Mouse (Mus musculus): ENCODE data around the gene Myo1e. TPM values are rescaled to one million over a fixed set of nuclear protein-coding genes. Genes with fewer than 3 reads are reported as not detected.
"Not testable (repeated sequence)": the region's sequence is repeated elsewhere in the genome, so short reads cannot be mapped to it uniquely, and the experiment has no call there.

The Myo1e gene
- polyA plus RNA-seq, 1 experiment from 2014 or later, result 11.2 TPM

GRCm38 (mm10) chr9:70255005-70255404, 47.9 kb downstream of the Myo1e start:
- ATAC-seq (ENCODE audit: insufficient number of reproducible peaks, insufficient read depth, low FRiP score, low read depth), result no peak
- Histone ChIP-seq H3K27me3 (ENCODE audit: control insufficient read depth, insufficient read depth, low read length) (no peaks in the 10 kb centered on the region), H3K27ac (replicated peaks in 1 of 2; ENCODE audit: control insufficient read depth in 1 of 2, insufficient read depth in 1 of 2, low read depth in 2 of 2, low read length in 2 of 2) (no peak overlapping the region), H3K36me3 (ENCODE audit: control insufficient read depth, insufficient read depth, low read length) (no peaks in the 10 kb centered on the region), H3K4me3 (ENCODE audit: control insufficient read depth in 1 of 2, insufficient read depth in 1 of 2, low read depth in 1 of 2, low read length in 2 of 2) (no peak overlapping the region), H3K4me2 (ENCODE audit: low read length) (no peak overlapping the region), H3K9me3 (ENCODE audit: control insufficient read depth, low read length) (no peaks in the 10 kb centered on the region), H3K9ac (ENCODE audit: low read length) (no peak overlapping the region), H3K4me1 (ENCODE audit: control insufficient read depth in 2 of 2, insufficient read depth in 2 of 2, low read length in 2 of 2) (peaks cover 19 to 26% of the 10 kb centered on the region in 2 experiments)
- 78% methylated on average over 4 of the region's 4 CpGs for WGBS

GRCm38 (mm10) chr9:70256027-70256426, 48.9 kb downstream of the Myo1e start:
- not testable (repeated sequence) for H3K27ac ChIP-seq (replicated peaks in 1 of 2; ENCODE audit: control insufficient read depth in 1 of 2, insufficient read depth in 1 of 2, low read depth in 2 of 2, low read length in 2 of 2); ATAC-seq (ENCODE audit: insufficient number of reproducible peaks, insufficient read depth, low FRiP score, low read depth); H3K27me3 ChIP-seq (ENCODE audit: control insufficient read depth, insufficient read depth, low read length); H3K9me3 ChIP-seq (ENCODE audit: control insufficient read depth, low read length); H3K36me3 ChIP-seq (ENCODE audit: control insufficient read depth, insufficient read depth, low read length); H3K4me2 ChIP-seq (ENCODE audit: low read length); H3K9ac ChIP-seq (ENCODE audit: low read length); H3K4me3 ChIP-seq (ENCODE audit: control insufficient read depth in 1 of 2, insufficient read depth in 1 of 2, low read depth in 1 of 2, low read length in 2 of 2)
- peaks cover 21 to 30% of the 10 kb centered on the region in 2 experiments for H3K4me1 ChIP-seq (ENCODE audit: control insufficient read depth in 2 of 2, insufficient read depth in 2 of 2, low read length in 2 of 2)
- WGBS, result 82% methylated on average over 6 of the region's 7 CpGs

- ATAC-seq (ENCODE audit: insufficient number of reproducible peaks, insufficient read depth, low FRiP score, low read depth), result no peak
- peaks cover 27 to 38% of the 10 kb centered on the region in 2 experiments for H3K4me1 ChIP-seq (ENCODE audit: control insufficient read depth in 2 of 2, insufficient read depth in 2 of 2, low read length in 2 of 2)
- 51% methylated on average over 13 of the region's 13 CpGs for WGBS
- H3K36me3 ChIP-seq (ENCODE audit: control insufficient read depth, insufficient read depth, low read length), result no peaks in the 10 kb centered on the region
- no peak overlapping the region for H3K4me2 ChIP-seq (ENCODE audit: low read length)
- no peaks in the 10 kb centered on the region for H3K9me3 ChIP-seq (ENCODE audit: control insufficient read depth, low read length)
- no peaks in the 10 kb centered on the region for H3K27me3 ChIP-seq (ENCODE audit: control insufficient read depth, insufficient read depth, low read length)
- H3K9ac ChIP-seq (ENCODE audit: low read length), result no peak overlapping the region
- no peak overlapping the region for H3K27ac ChIP-seq (replicated peaks in 1 of 2; ENCODE audit: control insufficient read depth in 1 of 2, insufficient read depth in 1 of 2, low read depth in 2 of 2, low read length in 2 of 2)
- no peak overlapping the region for H3K4me3 ChIP-seq (ENCODE audit: control insufficient read depth in 1 of 2, insufficient read depth in 1 of 2, low read depth in 1 of 2, low read length in 2 of 2)
Measured at GRCm38 (mm10) chr9:70257289-70258101, 50.3 kb downstream of the Myo1e start.

GRCm38 (mm10) chr9:70260324-70260841, 53.2 kb downstream of the Myo1e start:
- 0 out of 4 replicates have a peak overlapping the region, but pooled peaks of 1 of the 2 experiments have one; percentile 28 for H3K27ac ChIP-seq (replicated peaks in 1 of 2; ENCODE audit: control insufficient read depth in 1 of 2, insufficient read depth in 1 of 2, low read depth in 2 of 2, low read length in 2 of 2)
- H3K9ac ChIP-seq (ENCODE audit: low read length), result no peak overlapping the region
- H3K27me3 ChIP-seq (ENCODE audit: control insufficient read depth, insufficient read depth, low read length), result no peaks in the 10 kb centered on the region
- H3K4me2 ChIP-seq (ENCODE audit: low read length), result no peak overlapping the region
- WGBS, result 73% methylated on average over 9 of the region's 9 CpGs
- no peaks in the 10 kb centered on the region for H3K9me3 ChIP-seq (ENCODE audit: control insufficient read depth, low read length)
- no peak overlapping the region for H3K4me3 ChIP-seq (ENCODE audit: control insufficient read depth in 1 of 2, insufficient read depth in 1 of 2, low read depth in 1 of 2, low read length in 2 of 2)
- no peaks in the 10 kb centered on the region for H3K36me3 ChIP-seq (ENCODE audit: control insufficient read depth, insufficient read depth, low read length)
- peaks cover 35 to 49% of the 10 kb centered on the region in 2 experiments for H3K4me1 ChIP-seq (ENCODE audit: control insufficient read depth in 2 of 2, insufficient read depth in 2 of 2, low read length in 2 of 2)
- no peak for ATAC-seq (ENCODE audit: insufficient number of reproducible peaks, insufficient read depth, low FRiP score, low read depth)

GRCm38 (mm10) chr9:70261646-70262045, 54.5 kb downstream of the Myo1e start:
- H3K4me1 ChIP-seq (ENCODE audit: control insufficient read depth in 2 of 2, insufficient read depth in 2 of 2, low read length in 2 of 2), result peaks cover 35 to 49% of the 10 kb centered on the region in 2 experiments
- no peak overlapping the region for H3K27ac ChIP-seq (replicated peaks in 1 of 2; ENCODE audit: control insufficient read depth in 1 of 2, insufficient read depth in 1 of 2, low read depth in 2 of 2, low read length in 2 of 2)
- H3K4me3 ChIP-seq (ENCODE audit: control insufficient read depth in 1 of 2, insufficient read depth in 1 of 2, low read depth in 1 of 2, low read length in 2 of 2), result no peak overlapping the region
- no peak overlapping the region for H3K4me2 ChIP-seq (ENCODE audit: low read length)
- H3K9me3 ChIP-seq (ENCODE audit: control insufficient read depth, low read length), result no peaks in the 10 kb centered on the region
- no peak overlapping the region for H3K9ac ChIP-seq (ENCODE audit: low read length)
- ATAC-seq (ENCODE audit: insufficient number of reproducible peaks, insufficient read depth, low FRiP score, low read depth), result no peak
- WGBS, result 55% methylated on average over 5 of the region's 5 CpGs
- no peaks in the 10 kb centered on the region for H3K27me3 ChIP-seq (ENCODE audit: control insufficient read depth, insufficient read depth, low read length)
- H3K36me3 ChIP-seq (ENCODE audit: control insufficient read depth, insufficient read depth, low read length), result no peaks in the 10 kb centered on the region

GRCm38 (mm10) chr9:70263134-70263533, 56.0 kb downstream of the Myo1e start:
- H3K9ac ChIP-seq (ENCODE audit: low read length), result no peak overlapping the region

GRCm38 (mm10) chr9:70263735-70264134, 56.6 kb downstream of the Myo1e start:
- no peaks in the 10 kb centered on the region for H3K9me3 ChIP-seq (ENCODE audit: control insufficient read depth, low read length)
- no peak for ATAC-seq (ENCODE audit: insufficient number of reproducible peaks, insufficient read depth, low FRiP score, low read depth)
- 14% methylated on average over 7 of the region's 7 CpGs for WGBS
- no peaks in the 10 kb centered on the region for H3K27me3 ChIP-seq (ENCODE audit: control insufficient read depth, insufficient read depth, low read length)
- peak overlapping the region; percentile 30; the same call in 1 of the 2 replicates for H3K9ac ChIP-seq (ENCODE audit: low read length)
- peaks cover 26 to 42% of the 10 kb centered on the region in 2 experiments for H3K4me1 ChIP-seq (ENCODE audit: control insufficient read depth in 2 of 2, insufficient read depth in 2 of 2, low read length in 2 of 2)
- H3K4me2 ChIP-seq (ENCODE audit: low read length), result peak overlapping the region; percentile 57
- peak overlapping the region; percentile 38 to 59; a peak in 3 of 4 replicates for H3K27ac ChIP-seq (replicated peaks in 1 of 2; ENCODE audit: control insufficient read depth in 1 of 2, insufficient read depth in 1 of 2, low read depth in 2 of 2, low read length in 2 of 2)
- H3K36me3 ChIP-seq (ENCODE audit: control insufficient read depth, insufficient read depth, low read length), result no peaks in the 10 kb centered on the region
- no peak overlapping the region for H3K4me3 ChIP-seq (ENCODE audit: control insufficient read depth in 1 of 2, insufficient read depth in 1 of 2, low read depth in 1 of 2, low read length in 2 of 2)

More at GRCm38 (mm10) chr9:70263134-70263533, 56.0 kb downstream of the Myo1e start:
- H3K9me3 ChIP-seq (ENCODE audit: control insufficient read depth, low read length), result no peaks in the 10 kb centered on the region
- peak overlapping the region; percentile 57 for H3K4me2 ChIP-seq (ENCODE audit: low read length)
- ATAC-seq (ENCODE audit: insufficient number of reproducible peaks, insufficient read depth, low FRiP score, low read depth), result no peak
- H3K36me3 ChIP-seq (ENCODE audit: control insufficient read depth, insufficient read depth, low read length), result no peaks in the 10 kb centered on the region
- peak overlapping the region; percentile 23 to 59; a peak in 2 of 4 replicates for H3K27ac ChIP-seq (replicated peaks in 1 of 2; ENCODE audit: control insufficient read depth in 1 of 2, insufficient read depth in 1 of 2, low read depth in 2 of 2, low read length in 2 of 2)
- no peaks in the 10 kb centered on the region for H3K27me3 ChIP-seq (ENCODE audit: control insufficient read depth, insufficient read depth, low read length)
- no peak overlapping the region for H3K4me3 ChIP-seq (ENCODE audit: control insufficient read depth in 1 of 2, insufficient read depth in 1 of 2, low read depth in 1 of 2, low read length in 2 of 2)
- WGBS, result 50% methylated on average over 8 of the region's 8 CpGs
- peaks cover 26 to 42% of the 10 kb centered on the region in 2 experiments for H3K4me1 ChIP-seq (ENCODE audit: control insufficient read depth in 2 of 2, insufficient read depth in 2 of 2, low read length in 2 of 2)

Data from heart, embryonic 14.5 days (tissue).